Mouse (Mus musculus) heart, postnatal 0 days (tissue): ENCODE data around the gene H2-Oa. TPM values are rescaled to one million over a fixed set of nuclear protein-coding genes. Genes with fewer than 3 reads are reported as not detected.

Experiments used
- polyA plus RNA-seq: library from polyadenylated mRNA; unstranded; fragments of >200 nt; fragmentation: Nextera tagmentation; extraction: Ambion mirVana; gene quantifications from 2 replicates; pipeline ENCODE4 v1.2.1, GENCODE M21; 2015
- total RNA-seq: library from RNA; depleted of rRNA; stranded (reverse); fragments of >200 nt; gene quantifications from 2 replicates; pipeline ENCODE4 v1.2.3, GENCODE M21; 2014; ENCODE audit warnings: low replicate concordance; rRNA removed

H2-Oa gene
- total and polyA plus RNA-seq, 2 experiments from 2014 or later: not detected

Other genes with a start within 250 kb of the H2-Oa start
Only the 30 nearest of the 32 such genes appear.
- not detected in 2 replicates for gene Gm7029, start 218.5 kb upstream of the H2-Oa start, total RNA-seq
- not detected in 2 replicates for gene Gm7029, start 218.5 kb upstream of the H2-Oa start, polyA plus RNA-seq
- 17.0 and 30.1 TPM in 2 replicates for gene Kifc1, start 201.7 kb upstream of the H2-Oa start, total RNA-seq
- 2.0 and 2.1 TPM in 2 replicates for gene Kifc1, start 201.7 kb upstream of the H2-Oa start, polyA plus RNA-seq
- gene Platr17, start 187.2 kb upstream of the H2-Oa start, total RNA-seq: not detected in 2 replicates
- gene Platr17, start 187.2 kb upstream of the H2-Oa start, polyA plus RNA-seq: not detected in 2 replicates
- 15.2 and 19.3 TPM in 2 replicates for gene Daxx, start 182.9 kb upstream of the H2-Oa start, total RNA-seq
- 18.0 and 20.0 TPM in 2 replicates for gene Daxx, start 182.9 kb upstream of the H2-Oa start, polyA plus RNA-seq
- 50.9 and 84.1 TPM in 2 replicates for gene Tapbp, start 176.4 kb upstream of the H2-Oa start, total RNA-seq
- gene Tapbp, start 176.4 kb upstream of the H2-Oa start, polyA plus RNA-seq: 47.6 and 51.3 TPM in 2 replicates
- 29.1 and 42.9 TPM in 2 replicates for gene Zbtb22, start 176.4 kb upstream of the H2-Oa start, total RNA-seq
- gene Zbtb22, start 176.4 kb upstream of the H2-Oa start, polyA plus RNA-seq: 10.1 and 12.0 TPM in 2 replicates
- 63.1 and 144 TPM in 2 replicates for gene Rgl2, start 162.8 kb upstream of the H2-Oa start, total RNA-seq
- 21.1 and 21.9 TPM in 2 replicates for gene Rgl2, start 162.8 kb upstream of the H2-Oa start, polyA plus RNA-seq
- gene Pfdn6, start 152.0 kb upstream of the H2-Oa start, total RNA-seq: 28.6 and 77.4 TPM in 2 replicates
- 123 and 128 TPM in 2 replicates for gene Pfdn6, start 152.0 kb upstream of the H2-Oa start, polyA plus RNA-seq
- 6.7 and 10.9 TPM in 2 replicates for gene Wdr46, start 151.7 kb upstream of the H2-Oa start, total RNA-seq
- gene Wdr46, start 151.7 kb upstream of the H2-Oa start, polyA plus RNA-seq: 8.9 and 11.1 TPM in 2 replicates
- gene B3galt4, start 140.9 kb upstream of the H2-Oa start, total RNA-seq: 0.53 and 0.70 TPM in 2 replicates
- 5.5 and 6.1 TPM in 2 replicates for gene B3galt4, start 140.9 kb upstream of the H2-Oa start, polyA plus RNA-seq
- gene Vps52, start 136.5 kb upstream of the H2-Oa start, total RNA-seq: 28.2 and 31.8 TPM in 2 replicates
- 27.8 TPM in 2 replicates for gene Vps52, start 136.5 kb upstream of the H2-Oa start, polyA plus RNA-seq
- 1,548 and 1,735 TPM in 2 replicates for gene Rps18, start 136.3 kb upstream of the H2-Oa start, total RNA-seq
- 845 and 880 TPM in 2 replicates for gene Rps18, start 136.3 kb upstream of the H2-Oa start, polyA plus RNA-seq
- gene H2-K1, start 92.0 kb upstream of the H2-Oa start, total RNA-seq: 61.0 and 84.5 TPM in 2 replicates
- 42.9 and 48.4 TPM in 2 replicates for gene H2-K1, start 92.0 kb upstream of the H2-Oa start, polyA plus RNA-seq
- 22.5 and 48.5 TPM in 2 replicates for gene Ring1, start 67.7 kb upstream of the H2-Oa start, total RNA-seq
- 10.3 and 11.9 TPM in 2 replicates for gene Ring1, start 67.7 kb upstream of the H2-Oa start, polyA plus RNA-seq
- 80.6 and 101 TPM in 2 replicates for gene H2-Ke6, start 64.3 kb upstream of the H2-Oa start, total RNA-seq
- gene H2-Ke6, start 64.3 kb upstream of the H2-Oa start, polyA plus RNA-seq: 58.5 and 64.6 TPM in 2 replicates
- gene Slc39a7, start 60.7 kb upstream of the H2-Oa start, total RNA-seq: 88.7 and 97.2 TPM in 2 replicates
- 79.7 and 85.4 TPM in 2 replicates for gene Slc39a7, start 60.7 kb upstream of the H2-Oa start, polyA plus RNA-seq
- 29.4 and 36.6 TPM in 2 replicates for gene Rxrb, start 60.5 kb upstream of the H2-Oa start, total RNA-seq
- gene Rxrb, start 60.5 kb upstream of the H2-Oa start, polyA plus RNA-seq: 28.4 and 31.2 TPM in 2 replicates
- 1.4 and 1.9 TPM in 2 replicates for gene Col11a2, start 52.9 kb upstream of the H2-Oa start, total RNA-seq
- 0.25 and 0.29 TPM in 2 replicates for gene Col11a2, start 52.9 kb upstream of the H2-Oa start, polyA plus RNA-seq
- 2.6 and 7.2 TPM in 2 replicates for gene H2-DMa, start 27.2 kb downstream of the H2-Oa start, total RNA-seq
- gene H2-DMa, start 27.2 kb downstream of the H2-Oa start, polyA plus RNA-seq: 4.2 and 4.6 TPM in 2 replicates
- gene Brd2, start 30.3 kb downstream of the H2-Oa start, total RNA-seq: 83.2 and 87.5 TPM in 2 replicates
- gene Brd2, start 30.3 kb downstream of the H2-Oa start, polyA plus RNA-seq: 33.4 and 38.4 TPM in 2 replicates
- gene H2-DMb2, start 51.0 kb downstream of the H2-Oa start, total RNA-seq: 1.5 TPM in 1 of 2 replicates, not detected in the other
- 0.33 and 0.38 TPM in 2 replicates for gene H2-DMb2, start 51.0 kb downstream of the H2-Oa start, polyA plus RNA-seq
- 0.19 TPM in 1 of 2 replicates, not detected in the other for gene H2-DMb1, start 60.7 kb downstream of the H2-Oa start, total RNA-seq
- 0.65 and 0.90 TPM in 2 replicates for gene H2-DMb1, start 60.7 kb downstream of the H2-Oa start, polyA plus RNA-seq
- gene Tap1, start 95.2 kb downstream of the H2-Oa start, total RNA-seq: 8.8 and 10.7 TPM in 2 replicates
- 2.7 and 3.7 TPM in 2 replicates for gene Tap1, start 95.2 kb downstream of the H2-Oa start, polyA plus RNA-seq
- 2.9 and 6.3 TPM in 2 replicates for gene Psmb9, start 95.4 kb downstream of the H2-Oa start, total RNA-seq
- 2.5 and 3.6 TPM in 2 replicates for gene Psmb9, start 95.4 kb downstream of the H2-Oa start, polyA plus RNA-seq
- 9.7 and 11.0 TPM in 2 replicates for gene Psmb8, start 105.4 kb downstream of the H2-Oa start, total RNA-seq
- gene Psmb8, start 105.4 kb downstream of the H2-Oa start, polyA plus RNA-seq: 9.4 and 9.9 TPM in 2 replicates
- 3.3 and 14.5 TPM in 2 replicates for gene Tap2, start 111.2 kb downstream of the H2-Oa start, total RNA-seq
- 7.0 and 7.5 TPM in 2 replicates for gene Tap2, start 111.2 kb downstream of the H2-Oa start, polyA plus RNA-seq
- gene H2-Ob, start 146.6 kb downstream of the H2-Oa start, total RNA-seq: not detected in 2 replicates
- gene H2-Ob, start 146.6 kb downstream of the H2-Oa start, polyA plus RNA-seq: 0.08 and 0.14 TPM in 2 replicates
- gene H2-Ab1, start 165.3 kb downstream of the H2-Oa start, total RNA-seq: 0.69 and 4.1 TPM in 2 replicates
- 2.0 and 3.6 TPM in 2 replicates for gene H2-Ab1, start 165.3 kb downstream of the H2-Oa start, polyA plus RNA-seq
- 5.8 TPM in 1 of 2 replicates, not detected in the other for gene H2-Aa, start 195.5 kb downstream of the H2-Oa start, total RNA-seq
- 1.7 and 2.5 TPM in 2 replicates for gene H2-Aa, start 195.5 kb downstream of the H2-Oa start, polyA plus RNA-seq
- gene H2-Eb1, start 213.5 kb downstream of the H2-Oa start, total RNA-seq: 1.2 TPM in 1 of 2 replicates, not detected in the other
- gene H2-Eb1, start 213.5 kb downstream of the H2-Oa start, polyA plus RNA-seq: 4.1 and 4.4 TPM in 2 replicates